Mouse (Mus musculus) natural killer cell, adult 2 months (primary cell): ENCODE measurements around the gene Prr5.

Experiments
- DNase-seq, 2 experiments: peaks; one replicate each; pipeline ENCODE4 v3.0.0; 2022; ENCODE audit warnings: low spot score in 2 of 2

The Prr5 gene

DNA sequence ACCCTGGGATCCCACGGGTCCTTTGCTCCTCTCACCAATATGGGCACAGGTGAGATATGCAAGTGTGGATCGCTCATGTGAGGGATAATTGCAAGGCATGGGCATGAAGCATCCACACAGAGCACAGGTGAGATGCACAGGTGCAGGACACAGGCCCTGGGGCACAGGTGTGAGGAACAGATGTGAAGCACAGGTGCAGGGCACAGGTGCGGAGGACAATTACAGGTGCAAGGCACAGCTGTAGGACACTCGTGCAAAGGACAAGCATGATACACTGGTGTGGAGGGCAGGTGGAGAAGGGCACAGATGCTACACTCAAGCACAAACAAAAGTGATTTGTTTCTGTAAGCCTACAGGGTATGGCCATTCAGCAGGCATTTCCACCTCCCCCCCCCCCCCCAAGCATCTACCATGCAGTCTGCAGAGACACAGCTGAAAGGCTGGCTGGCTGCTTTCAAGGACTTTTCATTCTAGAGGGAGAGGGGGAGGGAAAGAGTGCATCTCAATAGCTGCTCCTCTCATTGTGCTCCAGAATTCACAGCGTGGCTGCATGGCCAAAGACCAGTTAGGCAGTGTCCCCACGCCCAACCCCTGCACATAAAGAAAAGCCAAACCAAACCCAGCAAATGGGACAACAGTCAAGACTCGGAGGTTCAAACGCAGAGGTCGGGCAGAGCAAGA is 11.9 kb upstream of the Prr5 start:
- DNase-seq, result no peak

DNA sequence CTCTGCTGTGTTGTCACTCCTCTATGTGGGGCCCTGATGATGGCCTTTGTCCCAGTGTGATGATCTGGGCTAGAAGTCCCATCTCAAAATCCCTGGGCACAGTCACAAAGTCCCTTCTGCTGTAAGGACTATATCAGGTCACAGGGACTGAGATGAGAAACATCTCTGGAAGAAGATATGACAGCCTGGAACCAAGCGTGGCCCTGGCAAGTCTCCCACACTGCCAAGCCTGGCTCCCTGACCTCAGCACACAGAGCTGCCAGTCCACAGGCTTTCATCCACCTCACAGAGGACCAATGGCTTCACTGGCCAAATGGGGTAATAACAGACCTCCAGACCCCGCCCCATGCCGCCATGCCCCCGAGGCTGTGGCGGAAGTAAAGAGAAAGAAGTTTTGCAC is 10.8 kb upstream of the Prr5 start:
- DNase-seq, result no peak

DNA sequence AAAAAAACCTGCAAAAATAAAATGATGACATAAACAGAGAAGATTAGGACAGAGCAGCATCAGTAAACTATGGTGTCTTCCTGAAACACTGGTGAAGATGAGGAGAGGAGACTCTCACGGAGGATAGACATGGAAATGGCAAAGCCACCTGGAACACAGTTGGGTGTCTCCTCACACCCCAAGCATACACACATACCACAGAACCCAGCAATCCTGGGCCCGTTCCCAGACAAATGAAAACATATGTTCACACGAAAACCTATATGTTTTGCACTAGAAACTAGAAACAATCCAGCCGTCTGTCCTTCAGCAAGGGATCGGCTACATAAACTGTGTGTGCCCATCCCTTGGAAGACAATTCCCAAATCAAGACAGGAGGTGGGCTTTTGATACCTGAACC is 9.6 kb upstream of the Prr5 start:
- DNase-seq, result no peak

DNA sequence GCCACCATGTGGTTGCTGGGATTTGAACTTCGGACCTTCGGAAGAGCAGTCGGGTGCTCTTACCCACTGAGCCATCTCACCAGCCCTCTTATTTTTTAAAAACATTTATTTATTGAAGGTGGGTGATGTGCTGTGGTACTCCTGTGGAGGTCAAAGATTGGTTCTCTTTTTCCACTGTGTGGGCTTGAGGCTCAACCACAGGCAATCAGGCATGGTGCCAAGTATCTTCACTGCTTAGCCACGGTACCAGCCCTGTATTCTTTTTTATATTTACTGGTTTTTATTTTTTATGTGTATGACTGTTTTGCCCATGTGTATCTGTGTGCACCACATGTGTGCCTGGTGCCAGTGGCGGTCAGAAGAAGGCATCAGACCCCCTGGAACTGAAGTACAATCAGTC is 8.1 kb upstream of the Prr5 start:
- no peak for DNase-seq

- peak; percentile 24 to 41 for DNase-seq
Observed at GRCm38 (mm10) chr15:84662952-84663684, 6.3 kb upstream of the Prr5 start.

- no peak for DNase-seq
Observed at GRCm38 (mm10) chr15:84663685-84664060, 5.7 kb upstream of the Prr5 start.

- no peak for DNase-seq
Observed at GRCm38 (mm10) chr15:84664542-84665460, 4.6 kb upstream of the Prr5 start.

DNA sequence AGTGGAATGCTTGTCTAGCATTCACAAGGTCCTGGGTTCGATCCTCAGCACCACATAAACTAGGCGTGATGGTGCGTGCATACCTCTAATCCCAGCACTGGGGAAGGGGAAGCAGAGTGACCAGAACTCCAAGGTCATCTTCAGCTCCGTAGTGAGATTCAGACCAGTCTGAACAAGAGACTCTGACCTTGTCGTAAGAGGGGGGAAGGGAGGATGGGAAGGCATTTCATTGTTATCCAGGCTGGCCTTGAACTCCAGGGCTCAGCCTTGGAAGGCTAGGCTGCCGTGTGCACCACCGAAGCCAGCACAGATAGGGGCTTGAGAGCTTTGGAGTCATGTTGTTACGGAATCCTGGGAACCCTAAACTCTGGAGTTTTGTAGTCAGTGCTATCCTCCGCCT is 3.8 kb upstream of the Prr5 start:
- DNase-seq, result no peak

DNA sequence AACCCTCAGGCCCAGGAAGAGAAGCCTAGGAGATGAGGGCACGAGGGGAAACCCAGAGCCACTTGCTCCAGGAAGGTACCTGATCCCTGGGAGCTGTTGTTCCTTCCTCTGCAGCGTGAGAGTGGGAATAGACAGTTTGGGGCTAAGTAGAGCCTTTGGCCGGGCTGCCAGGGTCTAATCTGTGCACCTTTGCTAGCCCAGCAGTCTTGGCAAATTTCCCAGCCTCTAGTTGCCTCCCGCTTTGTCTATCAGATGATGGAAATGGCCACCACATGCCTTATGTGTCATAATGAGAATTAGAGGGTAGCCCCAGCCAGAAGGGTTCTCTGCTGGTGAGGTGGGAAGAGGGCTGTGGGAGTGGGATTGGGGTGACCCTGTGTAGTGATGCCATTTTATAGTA is 3.4 kb upstream of the Prr5 start:
- no peak for DNase-seq

GRCm38 (mm10) chr15:84667601-84668000 is 1.8 kb upstream of the Prr5 start:
- DNase-seq, result no peak

- DNase-seq, result no peak
Observed at GRCm38 (mm10) chr15:84669771-84670656, 594 bp downstream of the Prr5 start.

GRCm38 (mm10) chr15:84670657-84671055 is 1.2 kb downstream of the Prr5 start:
- no peak for DNase-seq

DNA sequence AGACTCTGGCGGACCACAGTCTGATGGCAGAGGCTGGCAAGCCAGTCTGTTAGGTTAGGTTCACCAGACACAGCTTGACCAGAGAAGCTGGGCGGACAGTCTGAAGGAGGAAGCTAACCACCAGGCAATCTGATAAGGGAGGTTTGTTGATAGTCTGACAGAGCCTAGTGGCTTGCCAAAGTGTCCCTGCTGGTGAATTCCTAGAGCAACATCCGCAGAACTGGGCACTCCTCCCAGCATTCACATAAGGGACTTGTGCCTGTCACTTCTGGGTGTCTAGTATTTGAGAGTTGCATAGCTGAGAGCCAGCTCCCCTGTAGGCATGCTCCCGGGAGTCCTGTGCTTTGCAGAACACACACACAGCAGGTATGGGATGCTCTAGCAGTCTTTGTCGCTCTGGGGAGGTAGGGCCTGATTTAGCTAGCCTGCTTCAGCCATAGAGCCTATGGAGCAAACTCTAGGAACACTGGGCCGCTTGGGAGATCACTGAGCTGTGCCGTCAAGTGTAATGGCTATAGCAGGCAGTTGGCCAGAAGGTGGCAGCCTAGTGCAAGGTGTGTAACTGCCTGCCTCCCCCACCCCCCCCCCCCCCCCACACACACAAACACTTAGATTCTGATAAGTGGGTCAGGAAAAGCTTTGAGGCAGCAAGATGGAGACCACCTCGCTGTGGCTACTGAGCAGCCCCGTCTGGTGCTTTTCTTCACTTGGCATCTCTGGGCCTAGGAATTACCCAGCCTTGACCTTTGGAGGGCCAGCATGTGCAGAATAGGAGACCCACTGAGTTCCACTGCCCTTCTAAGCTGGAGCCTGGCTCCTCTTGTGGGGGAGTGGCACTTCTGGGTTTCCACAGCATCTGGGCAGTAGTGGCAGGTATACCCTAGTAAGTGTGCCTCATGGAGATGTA is 2.2 kb downstream of the Prr5 start:
- DNase-seq, result peak in 1 of 2 experiments; percentile 60

GRCm38 (mm10) chr15:84672308-84672615 is 2.8 kb downstream of the Prr5 start:
- DNase-seq, result no peak

DNA sequence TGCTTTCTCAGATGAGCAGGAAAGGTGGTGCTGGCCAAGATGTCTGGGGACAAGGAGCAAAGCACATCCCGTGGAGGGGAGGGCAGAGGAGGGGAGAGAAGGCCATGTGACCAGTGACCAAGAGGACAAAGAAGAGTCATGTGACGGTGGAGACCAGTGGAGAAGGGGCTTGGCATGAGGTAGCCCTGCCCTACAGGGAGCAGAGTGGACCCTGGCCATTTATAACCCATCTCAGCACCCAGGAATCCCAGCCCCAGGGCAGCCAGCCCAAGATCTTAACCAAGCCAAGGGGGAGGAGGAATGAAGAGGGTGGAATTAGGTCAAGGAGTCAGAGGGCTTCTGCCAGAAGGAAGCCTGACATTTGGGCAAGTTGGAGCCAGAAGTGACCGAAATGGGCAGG is 3.2 kb downstream of the Prr5 start:
- DNase-seq, result no peak

DNA sequence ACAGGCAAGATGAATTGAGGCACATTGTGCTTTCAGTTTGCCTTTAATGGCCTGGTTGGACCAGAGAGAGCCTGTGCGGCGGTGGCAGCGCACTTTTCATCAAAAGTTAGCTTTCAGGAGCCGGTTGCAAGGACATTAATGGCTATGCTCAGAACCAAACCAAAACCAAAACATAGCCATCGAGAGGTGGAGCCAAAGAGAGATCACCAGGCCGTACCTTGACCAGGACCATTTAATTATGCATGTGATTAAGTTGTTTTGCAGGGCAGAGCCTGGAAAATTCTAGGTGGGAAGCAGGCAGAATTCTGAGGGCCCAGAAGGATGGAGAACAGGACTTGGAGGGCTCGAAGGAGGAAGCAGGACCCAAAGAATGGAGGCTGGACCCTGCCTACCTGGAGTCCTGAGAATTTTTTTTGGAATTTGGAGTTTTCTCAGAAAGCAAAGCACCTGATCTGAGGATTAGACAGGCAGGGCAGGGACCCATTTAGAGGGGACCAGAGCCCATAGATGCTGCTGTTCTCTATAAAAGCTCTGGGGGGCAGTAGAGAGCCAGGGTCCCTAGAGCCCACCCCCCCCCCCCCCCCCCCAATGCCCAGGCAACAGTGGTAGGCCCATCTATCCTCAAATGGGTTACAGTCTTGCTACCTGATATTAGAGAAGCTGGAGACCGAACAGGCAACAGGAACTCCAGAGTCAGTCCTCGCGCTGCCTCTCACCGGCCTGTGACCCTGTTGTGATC is 5.1 kb downstream of the Prr5 start:
- no peak for DNase-seq

DNA sequence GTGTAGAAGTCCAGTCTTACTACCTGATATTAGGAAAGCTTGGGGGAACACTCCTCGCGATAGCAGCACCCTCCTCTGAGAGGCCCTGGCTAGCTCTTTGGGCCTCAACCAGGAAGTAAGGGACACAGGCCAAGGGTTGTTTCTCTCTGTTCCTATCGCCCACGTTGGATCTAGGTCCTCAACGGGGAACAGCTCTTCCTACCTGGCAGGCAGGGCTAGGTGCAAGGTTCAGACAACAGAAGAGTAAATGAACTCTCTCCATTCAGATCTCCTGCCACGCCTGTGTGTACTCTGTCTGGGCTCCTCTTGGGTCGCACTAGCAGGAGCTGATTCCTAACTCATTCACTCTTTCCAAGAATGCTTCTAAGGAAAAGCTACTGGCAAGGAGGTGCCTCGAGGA is 5.9 kb downstream of the Prr5 start:
- DNase-seq, result no peak

- DNase-seq, result no peak
Observed at GRCm38 (mm10) chr15:84677943-84678342, 8.5 kb downstream of the Prr5 start.

- peak; percentile 39 to 51 for DNase-seq
Observed at GRCm38 (mm10) chr15:84679090-84679489, 9.7 kb downstream of the Prr5 start.

DNA sequence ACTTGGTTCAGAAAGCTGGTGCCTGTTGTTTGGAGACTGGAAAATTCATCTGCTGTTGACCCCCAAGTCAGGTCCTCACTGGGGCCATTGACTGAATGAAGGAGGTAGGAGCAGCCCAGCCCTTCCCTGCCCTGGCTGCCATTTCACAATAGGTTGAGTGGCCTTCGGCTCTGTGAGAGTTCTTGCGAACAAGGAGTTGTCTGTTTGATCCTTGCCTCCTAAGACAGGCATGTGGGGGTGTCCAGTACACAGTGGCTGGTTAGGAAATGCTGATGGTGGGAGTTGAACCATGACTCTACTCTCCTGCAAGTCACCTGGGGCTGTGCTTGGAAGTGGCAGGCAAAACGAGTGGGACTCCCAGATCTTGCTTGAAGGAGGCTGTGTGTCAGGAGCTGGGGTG is 10.4 kb downstream of the Prr5 start:
- DNase-seq, result no peak
